Mouse (Mus musculus) embryonic facial prominence, embryonic 10.5 days (tissue): ENCODE measurements around the gene Ppm1n. TPM values are rescaled to one million over a fixed set of nuclear protein-coding genes. Genes with fewer than 3 reads are reported as not detected.
A peak's percentile ranks its signal among the peaks of the same experiment; 100 is the strongest.

Source experiments
- DNase-seq: peaks from one replicate; pipeline ENCODE4 v3.0.0-alpha.2; 2017; ENCODE audit warnings: low spot score
- H3K27ac ChIP-seq: fragments of 300-500 bp; sonication (generic); replicated peaks from 2 replicates; pipeline ENCODE4 v1.5.1; 2016; ENCODE audit warnings: mild to moderate bottlenecking
- H3K27me3 ChIP-seq: fragments of 300-500 bp; sonication (generic); replicated peaks from 2 replicates; pipeline ENCODE4 v1.6.1; 2016; ENCODE audit warnings: low read depth, mild to moderate bottlenecking; ENCODE audit not compliant: poor library complexity, severe bottlenecking
- H3K36me3 ChIP-seq: fragments of 300-500 bp; sonication (generic); replicated peaks from 2 replicates; pipeline ENCODE4 v1.6.1; 2016; ENCODE audit warnings: mild to moderate bottlenecking, moderate library complexity
- H3K4me1 ChIP-seq: fragments of 300-500 bp; sonication (generic); 2 replicates; pipeline ENCODE4 v1.6.1; 2016
- H3K4me3 ChIP-seq: fragments of 300-500 bp; sonication (generic); 2 replicates; pipeline ENCODE4 v1.5.1; 2016; ENCODE audit warnings: mild to moderate bottlenecking, moderate library complexity
- H3K9me3 ChIP-seq: fragments of 300-500 bp; sonication (generic); 2 replicates; pipeline ENCODE4 v1.6.1; 2016; ENCODE audit warnings: mild to moderate bottlenecking
- WGBS: fragments of 180-500 bp; shearing (Covaris S2); methylation state at CpG from one replicate; pipeline ENCODE4 v1.1.7; 2016; 5-methylcytosine and 5-hydroxymethylcytosine counted together
- polyA plus RNA-seq: library from polyadenylated mRNA; unstranded; fragments of >200 nt; fragmentation: Nextera tagmentation; extraction: Ambion mirVana; gene quantifications from 2 replicates; pipeline ENCODE4 v1.2.1, GENCODE M21; 2016

Gene Ppm1n
- polyA plus RNA-seq, 1 experiment from 2014 or later, result not detected

DNA sequence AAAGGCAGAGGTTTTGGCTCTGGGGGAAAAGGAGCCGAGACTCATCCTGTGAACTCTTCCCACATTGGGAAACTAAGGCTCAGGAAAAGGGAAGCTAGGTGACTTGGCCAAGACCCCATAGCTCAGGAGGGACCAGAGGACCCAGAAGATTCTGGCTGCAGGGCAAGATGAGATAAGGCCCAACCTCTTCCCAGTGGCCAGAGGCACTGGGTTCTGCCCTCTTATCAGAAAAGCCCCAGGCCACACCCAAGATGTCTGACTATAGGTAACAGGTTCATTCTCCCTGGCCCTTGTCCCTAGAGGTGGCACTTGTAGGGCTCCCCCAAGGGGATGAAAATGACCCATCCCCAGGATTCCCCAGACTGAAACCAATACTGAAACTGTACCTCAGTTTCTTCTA lies 33.0 kb downstream of the Ppm1n start:
- H3K27me3 ChIP-seq, result no peaks in the 10 kb centered on the region
- H3K36me3 ChIP-seq, result peaks cover 44% of the 10 kb centered on the region
- no peak overlapping the region for H3K4me3 ChIP-seq
- H3K9me3 ChIP-seq, result no peaks in the 10 kb centered on the region
- H3K27ac ChIP-seq, result no peak overlapping the region
- DNase-seq, result no peak
- WGBS, result 92% methylated on average over 1 of the region's 1 CpGs
- H3K4me1 ChIP-seq, result no peaks in the 10 kb centered on the region

DNA sequence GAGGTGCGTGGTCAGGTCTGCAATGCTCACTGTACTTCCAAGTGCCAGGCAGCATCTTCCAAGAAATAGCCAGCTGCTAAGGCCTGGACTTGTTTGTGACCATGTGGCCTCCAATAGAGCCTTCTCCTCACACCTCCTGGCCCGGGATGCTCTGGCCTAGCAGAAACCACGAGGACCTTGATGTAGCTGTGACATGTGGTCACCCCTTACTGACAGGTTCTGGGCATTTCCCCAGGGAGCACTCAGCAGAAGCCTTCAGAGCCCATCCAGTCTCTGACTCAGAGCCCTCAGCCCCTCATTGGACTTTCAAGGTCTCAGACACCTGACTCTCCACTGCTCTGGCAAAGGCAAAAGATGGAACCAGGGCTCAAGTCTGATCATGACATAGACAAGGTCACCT lies 34.8 kb downstream of the Ppm1n start:
- no peak for DNase-seq
- Histone ChIP-seq H3K9me3 (no peaks in the 10 kb centered on the region), H3K4me1 (no peaks in the 10 kb centered on the region), H3K27me3 (no peaks in the 10 kb centered on the region), H3K36me3 (peaks cover 54% of the 10 kb centered on the region), H3K4me3 (no peak overlapping the region), H3K27ac (no peak overlapping the region)
- WGBS, result 94% methylated on average over 3 of the region's 3 CpGs

DNA sequence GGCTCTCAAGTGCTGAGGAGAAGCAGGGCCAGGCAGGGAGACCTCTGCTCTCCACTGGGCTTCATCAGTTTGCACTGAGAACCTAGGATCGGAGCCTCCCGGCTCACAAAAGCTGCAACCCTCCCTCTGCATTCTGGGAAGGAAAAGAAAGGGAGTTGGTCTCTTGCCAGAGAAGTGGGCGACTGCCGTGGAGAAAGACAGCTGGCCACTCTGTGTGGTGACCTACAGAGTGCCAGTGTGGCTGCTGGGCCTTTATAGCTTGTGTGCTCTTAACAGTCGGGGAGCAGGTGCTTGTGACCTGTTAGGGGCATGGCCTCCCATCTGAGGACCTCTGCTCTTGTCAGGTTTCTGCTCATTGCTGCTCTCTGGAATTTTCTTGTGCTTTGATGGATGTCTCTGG lies 36.0 kb downstream of the Ppm1n start:
- no peak overlapping the region for H3K4me3 ChIP-seq
- no peaks in the 10 kb centered on the region for H3K4me1 ChIP-seq
- no peaks in the 10 kb centered on the region for H3K9me3 ChIP-seq
- no peaks in the 10 kb centered on the region for H3K27me3 ChIP-seq
- H3K27ac ChIP-seq, result no peak overlapping the region
- DNase-seq, result no peak
- peaks cover 51% of the 10 kb centered on the region for H3K36me3 ChIP-seq
- WGBS, result 92% methylated on average over 5 of the region's 5 CpGs

GRCm38 (mm10) chr7:19242005-19242404 lies 37.9 kb downstream of the Ppm1n start:
- Histone ChIP-seq H3K4me1 (no peaks in the 10 kb centered on the region), H3K27ac (no peak overlapping the region), H3K36me3 (peaks cover 42% of the 10 kb centered on the region), H3K4me3 (no peak overlapping the region), H3K27me3 (no peaks in the 10 kb centered on the region), H3K9me3 (no peaks in the 10 kb centered on the region)
- no peak for DNase-seq
- 96% methylated on average over 1 of the region's 1 CpGs for WGBS

GRCm38 (mm10) chr7:19240905-19241463 lies 38.9 kb downstream of the Ppm1n start:
- WGBS, result 91% methylated on average over 8 of the region's 8 CpGs

GRCm38 (mm10) chr7:19239986-19240385 lies 39.9 kb downstream of the Ppm1n start:
- Histone ChIP-seq H3K4me1 (no peaks in the 10 kb centered on the region), H3K27ac (no peak overlapping the region), H3K36me3 (peaks cover 24% of the 10 kb centered on the region), H3K9me3 (no peaks in the 10 kb centered on the region), H3K27me3 (no peaks in the 10 kb centered on the region), H3K4me3 (no peak overlapping the region)
- WGBS, result 62% methylated on average over 4 of the region's 4 CpGs
- DNase-seq, result no peak

More at GRCm38 (mm10) chr7:19240905-19241463, 38.9 kb downstream of the Ppm1n start:
- Histone ChIP-seq H3K27ac (no peak overlapping the region), H3K9me3 (no peaks in the 10 kb centered on the region), H3K4me1 (no peaks in the 10 kb centered on the region), H3K36me3 (peaks cover 33% of the 10 kb centered on the region), H3K27me3 (no peaks in the 10 kb centered on the region), H3K4me3 (no peak overlapping the region; the same call in 1 of the 2 replicates)
- no peak for DNase-seq

- Histone ChIP-seq H3K4me1 (no peaks in the 10 kb centered on the region), H3K9me3 (no peaks in the 10 kb centered on the region), H3K4me3 (no peak overlapping the region), H3K27me3 (no peaks in the 10 kb centered on the region), H3K27ac (0 out of 2 replicates have a peak overlapping the region, but pooled peaks have one; percentile 10), H3K36me3 (peaks cover 22% of the 10 kb centered on the region)
- WGBS, result 0% methylated on average over 1 of the region's 1 CpGs
- peak; percentile 90 for DNase-seq
Measured at GRCm38 (mm10) chr7:19239423-19239822, 40.4 kb downstream of the Ppm1n start.

DNA sequence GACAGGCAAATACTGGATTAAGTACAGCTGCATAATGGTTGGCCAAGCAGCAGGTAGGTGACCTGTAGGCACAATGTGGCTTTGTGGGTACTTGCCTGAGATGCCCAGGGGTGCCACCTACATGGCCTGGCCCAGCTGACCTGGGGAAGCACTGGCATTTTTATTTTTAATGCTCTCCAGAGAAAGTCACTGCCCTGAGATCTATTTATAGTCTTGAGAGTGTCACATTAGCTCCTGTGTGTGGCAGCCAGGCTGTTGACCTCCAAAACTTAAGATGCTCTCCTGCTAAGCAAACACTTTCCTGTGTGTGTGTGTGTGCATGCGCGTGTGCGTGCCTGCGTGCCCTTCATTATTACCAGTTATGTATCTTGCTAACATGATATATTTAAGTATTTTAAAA lies 41.5 kb downstream of the Ppm1n start:
- Histone ChIP-seq H3K36me3 (peaks cover 24% of the 10 kb centered on the region), H3K27ac (no peak overlapping the region), H3K27me3 (no peaks in the 10 kb centered on the region), H3K9me3 (no peaks in the 10 kb centered on the region), H3K4me3 (no peak overlapping the region), H3K4me1 (no peaks in the 10 kb centered on the region)
- no peak for DNase-seq
- whole genome bisulfite sequencing, result 96% methylated on average over 4 of the region's 4 CpGs

GRCm38 (mm10) chr7:19236411-19236810 lies 43.5 kb downstream of the Ppm1n start:
- DNase-seq, result no peak
- 83% methylated on average over 2 of the region's 2 CpGs for WGBS
- Histone ChIP-seq H3K36me3 (peaks cover 43% of the 10 kb centered on the region), H3K4me3 (no peak overlapping the region), H3K9me3 (no peaks in the 10 kb centered on the region), H3K27me3 (no peaks in the 10 kb centered on the region), H3K27ac (no peak overlapping the region), H3K4me1 (no peaks in the 10 kb centered on the region)

DNA sequence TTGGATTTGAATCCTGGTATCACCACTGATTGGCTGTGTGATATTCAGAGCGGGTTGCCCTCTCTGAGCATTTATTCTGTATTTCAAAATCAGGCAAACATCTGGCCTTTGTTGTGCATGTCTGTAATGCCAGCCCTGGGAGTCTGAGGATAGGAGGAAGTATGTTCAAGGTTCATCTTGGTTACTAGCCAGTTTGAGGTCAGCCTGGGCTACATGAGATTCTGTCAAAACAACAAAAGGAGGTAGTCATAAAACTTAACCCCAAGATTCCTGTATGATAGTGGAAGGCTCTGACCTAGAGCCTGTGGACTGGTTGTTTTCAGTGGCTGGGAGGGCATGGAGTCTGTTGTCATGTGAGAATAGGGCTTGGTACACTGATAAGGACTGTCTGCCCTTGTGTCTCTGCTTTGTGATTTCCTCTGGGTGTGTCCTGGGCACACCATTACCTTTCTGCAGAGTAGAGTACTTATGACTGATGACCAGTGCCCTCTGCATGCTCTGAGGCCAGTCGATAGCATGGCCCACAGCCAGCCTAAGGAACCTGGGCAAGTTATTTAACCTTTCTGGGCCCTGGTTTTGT lies 44.7 kb downstream of the Ppm1n start:
- H3K9me3 ChIP-seq, result no peaks in the 10 kb centered on the region
- DNase-seq, result no peak
- no peak overlapping the region for H3K27ac ChIP-seq
- WGBS, result 91% methylated on average over 2 of the region's 2 CpGs
- no peak overlapping the region for H3K4me3 ChIP-seq
- no peaks in the 10 kb centered on the region for H3K27me3 ChIP-seq
- H3K4me1 ChIP-seq, result 0 out of 2 replicates have a peak, but pooled peaks cover 2% of the 10 kb centered on the region
- peaks cover 46% of the 10 kb centered on the region for H3K36me3 ChIP-seq

GRCm38 (mm10) chr7:19234652-19235051 lies 45.2 kb downstream of the Ppm1n start:
- WGBS, result 79% methylated on average over 5 of the region's 5 CpGs

GRCm38 (mm10) chr7:19231849-19232248 lies 48.0 kb downstream of the Ppm1n start:
- WGBS, result 92% methylated on average over 3 of the region's 3 CpGs
- no peak overlapping the region for H3K4me3 ChIP-seq
- no peak overlapping the region for H3K27ac ChIP-seq
- H3K36me3 ChIP-seq, result peaks cover 46% of the 10 kb centered on the region
- peaks cover 21% of the 10 kb centered on the region for H3K4me1 ChIP-seq
- no peak for DNase-seq
- no peaks in the 10 kb centered on the region for H3K27me3 ChIP-seq
- H3K9me3 ChIP-seq, result no peaks in the 10 kb centered on the region

More at GRCm38 (mm10) chr7:19234652-19235051, 45.2 kb downstream of the Ppm1n start:
- Histone ChIP-seq H3K36me3 (peaks cover 46% of the 10 kb centered on the region), H3K27me3 (no peaks in the 10 kb centered on the region), H3K4me3 (no peak overlapping the region), H3K27ac (no peak overlapping the region), H3K4me1 (peaks cover 7% of the 10 kb centered on the region), H3K9me3 (no peaks in the 10 kb centered on the region)
- no peak for DNase-seq

- Histone ChIP-seq H3K27ac (no peak overlapping the region), H3K36me3 (peaks cover 46% of the 10 kb centered on the region), H3K4me1 (peaks cover 23% of the 10 kb centered on the region), H3K27me3 (no peaks in the 10 kb centered on the region), H3K9me3 (no peaks in the 10 kb centered on the region), H3K4me3 (no peak overlapping the region)
- DNase-seq, result no peak
- WGBS, result 94% methylated on average over 5 of the region's 5 CpGs
Measured at GRCm38 (mm10) chr7:19230899-19231298, 49.0 kb downstream of the Ppm1n start.
